Mouse (Mus musculus): ENCODE measurements at regions not wholly inside any gene's neighbourhood (a gene's known extent, or its start where the extent isn't known, plus 50 kb on each side); places are given as distances from the start of the nearest gene placed in this dataset. TPM values are rescaled to one million over a fixed set of nuclear protein-coding genes. Genes with fewer than 3 reads are reported as not detected.

Small RNA genes lying in the stretch of these regions (microRNA-seq; reads per million reads assigned to microRNA genes)
- gene Gm25063 (ENCODE audit: borderline number of aligned reads): not detected
